Mouse (Mus musculus) midbrain, embryonic 12.5 days (tissue): ENCODE measurements around the gene Tut4. TPM values are rescaled to one million over a fixed set of nuclear protein-coding genes. Genes with fewer than 3 reads are reported as not detected.

Experiments
- ATAC-seq: fragments of 200-750 bp; cut with Nextera tagmentation; 2 replicates; pipeline ENCODE4 v1.8.0; 2017; ENCODE audit warnings: low read depth, moderate TSS enrichment, moderate library complexity; ENCODE audit not compliant: low FRiP score
- H3K27ac ChIP-seq: fragments of 300-500 bp; sonication (generic); replicated peaks from 2 replicates; pipeline ENCODE4 v1.5.1; 2016; ENCODE audit warnings: mild to moderate bottlenecking
- H3K27me3 ChIP-seq: fragments of 300-500 bp; sonication (generic); 2 replicates; pipeline ENCODE4 v1.6.1; 2016; ENCODE audit warnings: mild to moderate bottlenecking
- H3K36me3 ChIP-seq: fragments of 300-500 bp; sonication (generic); 2 replicates; pipeline ENCODE4 v1.6.1; 2016
- H3K4me1 ChIP-seq: fragments of 300-500 bp; sonication (generic); 2 replicates; pipeline ENCODE4 v1.6.1; 2016
- H3K4me2 ChIP-seq: fragments of 300-500 bp; sonication (generic); replicated peaks from 2 replicates; pipeline ENCODE4 v1.6.1; 2016; ENCODE audit warnings: mild to moderate bottlenecking, moderate library complexity
- H3K4me3 ChIP-seq: fragments of 300-500 bp; sonication (generic); 2 replicates; pipeline ENCODE4 v1.5.1; 2016; ENCODE audit warnings: mild to moderate bottlenecking
- H3K9ac ChIP-seq: fragments of 300-500 bp; sonication (generic); replicated peaks from 2 replicates; pipeline ENCODE4 v1.6.1; 2016; ENCODE audit warnings: mild to moderate bottlenecking, moderate library complexity
- H3K9me3 ChIP-seq: fragments of 300-500 bp; sonication (generic); 2 replicates; pipeline ENCODE4 v1.6.1; 2016; ENCODE audit warnings: mild to moderate bottlenecking
- WGBS: fragments of 180-500 bp; shearing (Covaris S2); methylation state at CpG from one replicate; pipeline ENCODE4 v1.1.7; 2016; 5-methylcytosine and 5-hydroxymethylcytosine counted together
- polyA plus RNA-seq: library from polyadenylated mRNA; unstranded; fragments of >200 nt; fragmentation: Nextera tagmentation; extraction: Ambion mirVana; gene quantifications from 2 replicates; pipeline ENCODE4 v1.2.1, GENCODE M21; 2016

The Tut4 gene
- polyA plus RNA-seq, 1 experiment from 2014 or later, result 102 TPM

- no peaks in the 10 kb centered on the region for H3K9me3 ChIP-seq
These were observed 113.4 kb downstream of the Tut4 start for GRCm38 (mm10) chr4:108572644-108573043.

GRCm38 (mm10) chr4:108578840-108579742, 119.9 kb downstream of the Tut4 start, which contains the start of the genes Prpf38a and Orc1:
Prpf38a (minus strand) TSS chr4:108579336.
Orc1 (plus strand) TSS chr4:108579423.
- Histone ChIP-seq H3K4me1 (peaks cover 25% of the 10 kb centered on the region), H3K9ac (peak within 1 kb of the TSS; percentile 74), H3K36me3 (peaks cover 12% of the 10 kb centered on the region), H3K4me3 (peak within 1 kb of the TSS; percentile 77), H3K27me3 (no peaks in the 10 kb centered on the region), H3K27ac (peak within 1 kb of the TSS; percentile 65; the same call in 1 of the 2 replicates), H3K4me2 (peak within 1 kb of the TSS; percentile 95), H3K9me3 (no peaks in the 10 kb centered on the region)
- peak; percentile 99 for ATAC-seq
- WGBS, result under 1% methylated on average over 64 of the region's 64 CpGs

More at GRCm38 (mm10) chr4:108572644-108573043, 113.4 kb downstream of the Tut4 start:
- Histone ChIP-seq H3K9ac (no peak overlapping the region), H3K4me2 (no peak overlapping the region), H3K4me3 (no peak overlapping the region), H3K4me1 (peaks cover 5% of the 10 kb centered on the region), H3K36me3 (peaks cover 54% of the 10 kb centered on the region), H3K27me3 (no peaks in the 10 kb centered on the region), H3K27ac (no peak overlapping the region)
- 96% methylated on average over 3 of the region's 3 CpGs for WGBS
- no peak for ATAC-seq

GRCm38 (mm10) chr4:108579743-108580411, 120.7 kb downstream of the Tut4 start:
- WGBS, result under 1% methylated on average over 16 of the region's 16 CpGs
- H3K9ac ChIP-seq, result peak overlapping the region; percentile 70
- H3K4me2 ChIP-seq, result peak overlapping the region; percentile 95
- ATAC-seq, result no peak
- H3K4me3 ChIP-seq, result peak overlapping the region; percentile 77
- H3K4me1 ChIP-seq, result peaks cover 25% of the 10 kb centered on the region
- no peaks in the 10 kb centered on the region for H3K9me3 ChIP-seq
- no peaks in the 10 kb centered on the region for H3K27me3 ChIP-seq
- peaks cover 9% of the 10 kb centered on the region for H3K36me3 ChIP-seq
- peak overlapping the region; percentile 63; the same call in 1 of the 2 replicates for H3K27ac ChIP-seq

- Histone ChIP-seq H3K9me3 (no peaks in the 10 kb centered on the region), H3K27ac (no peak overlapping the region), H3K36me3 (peaks cover 7% of the 10 kb centered on the region; the same call in 1 of the 2 replicates), H3K9ac (no peak overlapping the region), H3K4me1 (no peaks in the 10 kb centered on the region), H3K27me3 (no peaks in the 10 kb centered on the region), H3K4me2 (no peak overlapping the region), H3K4me3 (no peak overlapping the region)
- no peak for ATAC-seq
- 89% methylated on average over 2 of the region's 2 CpGs for WGBS
These were observed 134.2 kb downstream of the Tut4 start for GRCm38 (mm10) chr4:108593376-108593775.

DNA sequence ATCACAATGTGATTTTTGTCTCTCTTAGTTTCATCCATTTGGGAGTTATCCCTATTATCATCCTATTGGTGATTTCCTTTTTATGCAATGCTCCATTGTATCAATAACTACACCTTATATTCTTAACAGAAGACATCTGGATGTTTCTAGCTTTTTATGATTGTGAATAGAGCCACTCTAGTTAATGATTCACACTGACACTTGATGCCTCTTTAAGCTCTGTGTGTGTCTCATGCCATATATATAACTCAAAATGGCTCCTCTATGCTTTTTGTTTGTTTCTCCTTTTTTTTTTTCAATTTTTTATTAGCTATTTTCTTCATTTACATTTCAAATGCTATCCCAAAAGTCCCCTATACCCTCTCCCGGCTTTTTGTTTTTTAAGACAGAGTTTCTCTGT, 136.6 kb downstream of the Tut4 start:
- no peaks in the 10 kb centered on the region for H3K9me3 ChIP-seq
- H3K4me2 ChIP-seq, result no peak overlapping the region
- H3K9ac ChIP-seq, result no peak overlapping the region
- no peak for ATAC-seq
- H3K4me3 ChIP-seq, result no peak overlapping the region
- H3K4me1 ChIP-seq, result no peaks in the 10 kb centered on the region
- no peaks in the 10 kb centered on the region for H3K27me3 ChIP-seq
- H3K36me3 ChIP-seq, result peaks cover 18% of the 10 kb centered on the region; the same call in 1 of the 2 replicates
- WGBS, result 96% methylated on average over 1 of the region's 1 CpGs
- no peak overlapping the region for H3K27ac ChIP-seq

GRCm38 (mm10) chr4:108598306-108598705, 139.1 kb downstream of the Tut4 start:
- Histone ChIP-seq H3K4me3 (no peak overlapping the region), H3K27ac (no peak overlapping the region), H3K27me3 (no peaks in the 10 kb centered on the region), H3K9me3 (no peaks in the 10 kb centered on the region), H3K9ac (no peak overlapping the region), H3K36me3 (peaks cover 30% of the 10 kb centered on the region), H3K4me1 (no peaks in the 10 kb centered on the region), H3K4me2 (no peak overlapping the region)
- WGBS, result 92% methylated on average over 4 of the region's 4 CpGs
- no peak for ATAC-seq

DNA sequence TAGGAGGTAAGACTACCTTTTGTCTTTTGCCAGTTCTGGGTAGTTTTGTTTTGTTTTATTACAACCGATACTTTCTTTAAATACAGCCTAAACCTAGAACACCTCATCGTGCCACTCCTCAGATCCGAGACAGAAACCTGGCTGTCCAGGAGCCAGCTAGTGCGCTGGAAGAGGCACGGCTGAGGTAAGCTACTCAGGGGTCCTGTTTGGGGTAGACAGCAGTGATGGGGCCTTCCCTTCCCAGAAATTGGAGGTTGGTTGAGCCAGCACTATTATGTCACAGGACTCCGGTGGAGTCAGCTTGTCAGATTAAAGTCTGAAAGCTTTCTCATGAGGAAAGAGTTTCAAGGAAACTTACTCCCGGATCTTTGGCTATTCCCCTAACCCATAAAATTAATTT, 142.6 kb downstream of the Tut4 start:
- ATAC-seq, result no peak
- WGBS, result 97% methylated on average over 7 of the region's 7 CpGs
- no peaks in the 10 kb centered on the region for H3K4me1 ChIP-seq
- H3K4me2 ChIP-seq, result no peak overlapping the region
- H3K27ac ChIP-seq, result no peak overlapping the region
- H3K36me3 ChIP-seq, result peaks cover 61% of the 10 kb centered on the region
- H3K4me3 ChIP-seq, result no peak overlapping the region
- H3K9ac ChIP-seq, result no peak overlapping the region
- no peaks in the 10 kb centered on the region for H3K27me3 ChIP-seq
- H3K9me3 ChIP-seq, result no peaks in the 10 kb centered on the region

- over 99% methylated on average over 3 of the region's 3 CpGs for WGBS
- Histone ChIP-seq H3K27me3 (no peaks in the 10 kb centered on the region), H3K27ac (no peak overlapping the region), H3K4me2 (no peak overlapping the region), H3K4me1 (no peaks in the 10 kb centered on the region), H3K9ac (no peak overlapping the region), H3K9me3 (no peaks in the 10 kb centered on the region), H3K4me3 (no peak overlapping the region), H3K36me3 (peaks cover 36% of the 10 kb centered on the region)
- no peak for ATAC-seq
These were observed 149.4 kb downstream of the Tut4 start for GRCm38 (mm10) chr4:108608651-108609050.

Other genes starting within 250 kb of the Tut4 start
- 0.08 TPM in 1 of 2 replicates, not detected in the other for gene Zyg11a, start 241.4 kb upstream of the Tut4 start, polyA plus RNA-seq
- 33.9 and 40.5 TPM in 2 replicates for gene Zyg11b, start 158.3 kb upstream of the Tut4 start, polyA plus RNA-seq
- gene Coa7, start 131.3 kb upstream of the Tut4 start, polyA plus RNA-seq, result 50.4 and 57.5 TPM in 2 replicates
- 1.7 and 2.0 TPM in 2 replicates for gene Shisal2a, start 76.1 kb upstream of the Tut4 start, polyA plus RNA-seq
- 39.3 and 54.2 TPM in 2 replicates for gene Gpx7, start 52.5 kb upstream of the Tut4 start, polyA plus RNA-seq
- 96.0 and 107 TPM in 2 replicates for gene Prpf38a, start 119.9 kb downstream of the Tut4 start, polyA plus RNA-seq
- 10.6 and 11.1 TPM in 2 replicates for gene Orc1, start 120.0 kb downstream of the Tut4 start, polyA plus RNA-seq
- 23.9 and 26.4 TPM in 2 replicates for gene Cc2d1b, start 160.5 kb downstream of the Tut4 start, polyA plus RNA-seq